Mouse (Mus musculus): ENCODE data around the gene Slc1a7.

Slc1a7 gene

GRCm38 (mm10) chr4:108051687-108052274 lies 83.6 kb downstream of the Slc1a7 start:
- in situ Hi-C loops (cut with MseI, MboI): no loop called here

- in situ Hi-C loops (cut with MseI, MboI): no loop called here
Observed at GRCm38 (mm10) chr4:108052673-108053072, 84.5 kb downstream of the Slc1a7 start.

GRCm38 (mm10) chr4:108055873-108056272 lies 87.7 kb downstream of the Slc1a7 start:
- in situ Hi-C loops (cut with MseI, MboI): no loop called here

DNA sequence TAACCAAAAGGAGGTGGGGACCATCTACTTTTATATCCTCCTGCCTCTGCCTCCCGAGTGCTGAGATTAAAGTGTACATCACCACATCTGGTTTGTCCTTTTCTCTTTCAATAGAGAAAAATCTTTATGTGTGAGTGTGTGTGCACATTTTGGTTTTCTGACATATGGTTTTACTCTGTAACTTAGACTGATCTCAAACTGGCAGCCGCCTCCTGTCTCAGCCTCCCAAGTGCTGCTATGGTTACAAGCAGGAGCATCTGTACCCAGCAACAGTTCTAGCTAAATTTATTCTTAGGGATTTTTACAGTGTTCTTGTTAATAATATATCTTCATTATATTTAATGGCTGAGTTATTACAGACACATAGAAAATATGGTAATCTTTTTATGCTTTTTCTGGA lies 89.1 kb downstream of the Slc1a7 start:
- in situ Hi-C loops (cut with MseI, MboI): no loop called here

DNA sequence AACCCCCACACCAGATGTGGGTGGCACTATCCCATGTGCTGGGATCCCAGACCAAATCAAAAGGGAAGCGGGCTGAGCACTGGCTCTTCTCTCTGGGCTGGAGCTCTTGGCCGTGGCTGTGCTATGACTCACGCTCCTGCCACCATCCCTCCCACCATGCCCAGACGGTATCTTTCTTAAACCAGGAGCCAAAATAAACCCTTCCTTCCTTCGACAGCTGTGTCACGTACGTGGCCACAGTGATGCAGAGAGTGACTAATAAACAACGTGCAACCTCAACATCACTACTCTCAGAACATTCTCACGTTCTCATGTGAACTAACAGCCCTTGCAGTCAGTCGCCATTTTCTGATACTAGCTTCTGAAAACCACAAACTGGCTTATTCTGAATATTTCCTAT lies 90.0 kb downstream of the Slc1a7 start:
- in situ Hi-C loops (cut with MseI, MboI): no loop called here

DNA sequence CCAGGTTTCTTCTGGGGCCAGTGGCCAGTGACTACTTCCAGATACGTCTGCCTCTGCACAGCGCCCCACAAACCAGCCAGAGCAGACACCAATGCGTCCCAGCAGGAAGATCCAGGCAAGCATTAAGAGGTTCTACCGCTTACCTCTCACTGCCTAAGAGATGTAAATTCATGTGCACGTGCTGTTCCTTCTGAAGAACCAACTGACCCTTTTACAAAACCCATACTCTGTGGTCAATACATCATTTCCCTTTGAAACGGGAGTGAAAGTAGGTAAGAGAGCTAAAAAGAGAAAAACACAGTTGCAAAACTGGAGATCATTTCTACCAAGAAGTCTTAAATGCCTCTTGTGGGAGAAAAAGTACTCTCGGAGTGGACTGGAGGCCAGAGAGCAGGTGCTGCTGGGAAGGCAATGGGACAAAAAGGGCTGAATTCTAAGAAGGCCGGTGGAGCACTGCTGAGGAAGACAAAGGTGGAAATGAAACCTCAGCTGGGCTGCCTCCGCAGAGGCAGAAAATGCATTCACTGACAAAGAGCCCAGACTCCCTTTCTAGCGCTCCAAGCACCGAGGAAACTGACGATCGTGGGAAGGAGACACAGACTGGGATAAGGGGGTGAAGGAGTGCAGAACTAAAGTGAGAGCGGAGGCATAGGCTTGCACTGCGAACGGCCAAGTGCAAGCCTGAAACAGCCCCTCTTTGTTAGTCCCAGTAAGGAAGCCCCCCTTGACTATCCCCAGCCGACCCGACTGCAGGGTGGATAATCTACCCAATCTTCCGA lies 91.7 kb downstream of the Slc1a7 start:
- in situ Hi-C loops (cut with MseI, MboI): no loop called here

DNA sequence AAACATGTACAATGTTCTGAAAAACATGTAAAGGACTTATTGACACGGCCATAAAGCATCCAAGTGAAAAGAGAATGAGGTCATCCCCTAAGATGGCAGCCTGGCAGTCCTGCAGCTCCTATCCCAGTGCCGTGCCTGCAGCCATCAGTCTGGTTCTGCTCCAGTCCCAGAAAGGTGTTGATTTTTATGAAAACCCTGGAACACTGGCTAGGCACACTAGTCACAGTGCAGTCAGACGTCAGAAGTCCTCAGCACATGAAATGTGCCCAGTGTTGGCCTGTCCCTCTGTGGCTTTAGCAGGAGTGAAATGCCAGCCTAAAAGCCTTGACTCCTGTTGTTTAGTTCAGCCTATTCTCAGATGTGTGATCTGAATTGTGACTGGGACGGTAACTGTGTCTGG lies 92.6 kb downstream of the Slc1a7 start:
- in situ Hi-C loops (cut with MseI, MboI): no loop called here

DNA sequence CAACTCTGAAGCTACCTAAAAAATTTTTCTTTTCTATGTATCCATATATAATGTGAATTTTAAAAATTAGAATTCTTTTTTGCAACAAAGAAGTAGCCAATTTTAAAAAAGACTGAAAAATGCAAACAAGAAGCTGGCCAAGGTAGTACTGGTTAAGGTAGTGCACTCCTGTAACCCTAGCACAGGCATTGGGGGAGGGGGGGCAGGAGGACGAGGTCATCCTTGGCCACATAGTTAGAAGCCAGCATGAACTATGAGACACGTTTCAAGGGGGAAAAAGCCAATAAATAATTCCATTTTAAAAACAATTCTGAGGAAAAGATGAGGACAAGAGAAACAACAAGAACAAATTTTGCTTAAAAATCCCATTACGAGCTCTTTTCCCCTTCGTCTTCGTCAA lies 94.4 kb downstream of the Slc1a7 start:
- in situ Hi-C loops (cut with MseI, MboI): no loop called here
